Mouse (Mus musculus): ENCODE results near the gene Sertad3. TPM values are rescaled to one million over a fixed set of nuclear protein-coding genes. Genes with fewer than 3 reads are reported as not detected.

Sertad3 gene
- polyA plus RNA-seq, 1 experiment: 9.9 TPM

DNA sequence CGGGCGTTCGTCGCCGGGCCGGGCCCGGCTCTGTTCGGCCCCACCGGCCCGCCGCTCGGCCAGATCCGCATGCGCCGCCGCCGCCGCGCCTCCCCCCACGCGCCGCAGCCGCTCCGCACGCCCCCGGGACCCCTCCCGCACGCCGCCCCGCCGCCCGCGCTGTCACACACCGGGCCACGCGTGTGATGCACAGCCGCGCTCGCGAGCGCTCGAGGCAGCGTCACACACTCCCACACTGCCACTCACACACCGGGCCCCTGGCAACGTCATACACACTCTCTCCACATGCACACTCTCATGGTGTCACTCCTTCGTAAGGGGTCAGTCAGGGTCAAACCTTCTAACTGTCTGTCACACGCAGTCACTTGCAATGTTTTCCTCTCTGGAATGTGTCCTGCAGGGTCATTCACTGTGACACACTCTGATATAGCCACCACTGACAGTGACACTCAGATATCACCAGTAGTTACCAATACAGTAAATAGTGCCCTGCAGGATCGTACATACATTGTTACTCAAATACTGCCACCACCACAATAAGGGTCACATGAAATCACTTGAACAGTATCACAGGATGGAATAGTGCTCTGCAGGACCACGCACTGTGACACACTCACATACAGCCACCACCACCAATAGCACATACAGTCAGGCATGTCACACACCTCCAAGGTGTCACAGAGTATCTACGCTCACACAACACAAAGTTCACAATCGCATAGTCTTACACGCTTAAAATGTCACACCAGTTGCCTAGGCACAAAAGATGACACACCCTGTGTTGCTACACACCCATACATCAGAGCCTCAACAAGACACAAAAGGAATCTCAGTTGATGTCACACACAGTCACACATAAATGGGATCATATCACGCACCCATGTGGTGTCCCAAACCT lies 26.8 kb upstream of the Sertad3 start:
- H3K4me3 ChIP-seq (replicated peaks): peak overlapping the region; percentile 70
- H3K4me1 ChIP-seq (ENCODE audit: control insufficient read depth): peaks cover 43% of the 10 kb centered on the region
- H3K27me3 ChIP-seq (ENCODE audit: control insufficient read depth): peaks cover 53% of the 10 kb centered on the region
- H3K9me3 ChIP-seq (ENCODE audit: control insufficient read depth, low read length): peaks cover 12% of the 10 kb centered on the region; the same call in 1 of the 2 replicates
- H3K36me3 ChIP-seq (ENCODE audit: control insufficient read depth): peaks cover 32% of the 10 kb centered on the region
- TF ChIP-seq GATA1 (IDR thresholded peaks at IDR 0.05; ENCODE audit: low read length) (no peak), TAL1 (IDR thresholded peaks at IDR 0.05; ENCODE audit: low read length) (no peak)

DNA sequence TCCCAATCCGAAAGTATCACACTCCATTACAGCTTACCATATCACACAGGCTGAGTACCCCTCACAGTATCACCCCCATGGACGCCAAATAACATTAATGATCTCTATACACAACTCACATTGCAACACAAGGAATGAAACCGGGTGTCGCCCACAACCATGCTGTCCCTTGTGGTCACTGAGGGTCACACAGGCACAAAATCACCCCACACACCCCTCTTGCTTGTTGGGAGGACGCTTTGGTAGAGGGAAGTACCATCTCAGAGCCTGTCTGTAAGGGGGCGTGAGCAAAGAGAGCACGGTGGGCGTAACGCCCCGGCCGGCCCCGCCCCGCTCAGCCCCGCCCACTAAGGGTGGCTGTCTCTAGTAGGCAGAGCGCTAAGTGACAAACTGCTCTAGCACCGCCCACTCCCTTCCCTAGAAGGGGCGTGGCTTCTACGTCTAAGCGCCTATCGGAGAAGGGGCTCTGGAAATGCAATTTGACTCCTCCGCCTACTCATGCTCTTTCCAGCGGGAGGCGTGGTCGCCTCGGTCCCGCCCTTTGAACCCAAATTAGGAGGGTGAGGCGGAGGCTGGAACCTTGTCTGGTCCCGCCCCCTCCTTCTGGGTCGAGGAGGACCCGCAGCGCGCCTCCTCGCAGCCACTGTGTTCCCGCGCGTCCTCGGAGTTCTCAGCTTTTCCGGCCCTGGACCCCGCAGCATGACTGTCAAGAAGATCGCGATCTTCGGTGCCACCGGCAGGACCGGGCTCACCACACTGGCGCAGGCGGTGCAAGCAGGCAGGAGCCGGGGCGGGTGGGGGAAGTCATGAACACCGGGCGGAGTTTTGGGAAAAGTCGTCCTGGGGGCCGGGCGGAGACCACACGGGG lies 25.9 kb upstream of the Sertad3 start, which contains the start of the genes Sptbn4 and Blvrb:
Gene Sptbn4 (minus strand): TSS at position 268 of the 868 bp plus-strand sequence.
Gene Blvrb (plus strand): TSS at position 560 of the 868 bp plus-strand sequence.
- peaks cover 41% of the 10 kb centered on the region for H3K36me3 ChIP-seq (ENCODE audit: control insufficient read depth)
- peak within 1 kb of the TSS; percentile 70 for H3K4me3 ChIP-seq (replicated peaks)
- peaks cover 47% of the 10 kb centered on the region for H3K27me3 ChIP-seq (ENCODE audit: control insufficient read depth)
- peaks cover 52% of the 10 kb centered on the region for H3K4me1 ChIP-seq (ENCODE audit: control insufficient read depth)
- peaks cover 12% of the 10 kb centered on the region; the same call in 1 of the 2 replicates for H3K9me3 ChIP-seq (ENCODE audit: control insufficient read depth, low read length)
- TF ChIP-seq TAL1 (IDR thresholded peaks at IDR 0.05; ENCODE audit: low read length) (no peak), GATA1 (IDR thresholded peaks at IDR 0.05; ENCODE audit: low read length) (no peak)

DNA sequence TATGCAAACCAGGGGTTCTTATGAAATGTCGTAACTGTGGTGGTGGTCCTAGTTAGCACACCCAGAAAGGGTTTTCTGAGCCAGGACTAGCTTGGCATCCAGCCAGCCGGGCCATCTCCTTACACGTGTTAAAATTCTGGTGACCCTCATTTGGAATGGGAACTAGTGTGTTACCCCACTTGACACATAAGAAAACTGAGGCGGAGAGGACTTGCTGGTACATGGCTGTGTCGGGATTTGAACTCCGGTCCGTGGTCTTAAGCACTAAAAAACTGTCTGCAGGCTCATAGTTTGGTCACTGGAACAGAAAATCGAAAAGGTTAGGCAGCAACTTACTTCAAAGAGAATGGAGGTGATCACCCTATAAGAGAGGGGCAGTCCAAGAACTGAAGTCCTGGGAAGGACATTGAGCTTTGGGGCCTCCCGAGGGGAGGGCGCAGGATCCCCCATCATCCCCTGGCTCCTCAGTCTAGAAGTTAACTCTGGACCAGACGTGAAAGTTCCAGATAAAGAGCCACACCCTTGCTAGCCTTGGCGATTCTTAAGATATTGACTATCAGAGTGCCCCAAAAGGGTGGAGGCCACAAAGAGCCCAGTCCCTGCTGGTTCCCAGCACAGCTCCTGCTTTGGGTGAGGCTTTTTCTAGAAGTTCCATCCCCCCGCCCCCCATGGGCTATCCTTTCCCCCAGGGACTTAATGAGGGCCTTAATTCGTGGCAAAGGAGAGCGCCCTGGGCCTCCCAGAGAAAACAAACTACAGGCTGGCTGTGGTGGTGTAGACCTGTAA lies 25.0 kb upstream of the Sertad3 start:
- Histone ChIP-seq H3K4me3 (replicated peaks) (peak overlapping the region; percentile 70), H3K27me3 (ENCODE audit: control insufficient read depth) (peaks cover 39% of the 10 kb centered on the region), H3K36me3 (ENCODE audit: control insufficient read depth) (peaks cover 51% of the 10 kb centered on the region), H3K9me3 (ENCODE audit: control insufficient read depth, low read length) (peaks cover 12% of the 10 kb centered on the region; the same call in 1 of the 2 replicates), H3K4me1 (ENCODE audit: control insufficient read depth) (peaks cover 60% of the 10 kb centered on the region)
- TF ChIP-seq GATA1 (IDR thresholded peaks at IDR 0.05; ENCODE audit: low read length) (peak; percentile 61), TAL1 (IDR thresholded peaks at IDR 0.05; ENCODE audit: low read length) (peak; percentile 52; the same call in 2 of the 3 replicates)

DNA sequence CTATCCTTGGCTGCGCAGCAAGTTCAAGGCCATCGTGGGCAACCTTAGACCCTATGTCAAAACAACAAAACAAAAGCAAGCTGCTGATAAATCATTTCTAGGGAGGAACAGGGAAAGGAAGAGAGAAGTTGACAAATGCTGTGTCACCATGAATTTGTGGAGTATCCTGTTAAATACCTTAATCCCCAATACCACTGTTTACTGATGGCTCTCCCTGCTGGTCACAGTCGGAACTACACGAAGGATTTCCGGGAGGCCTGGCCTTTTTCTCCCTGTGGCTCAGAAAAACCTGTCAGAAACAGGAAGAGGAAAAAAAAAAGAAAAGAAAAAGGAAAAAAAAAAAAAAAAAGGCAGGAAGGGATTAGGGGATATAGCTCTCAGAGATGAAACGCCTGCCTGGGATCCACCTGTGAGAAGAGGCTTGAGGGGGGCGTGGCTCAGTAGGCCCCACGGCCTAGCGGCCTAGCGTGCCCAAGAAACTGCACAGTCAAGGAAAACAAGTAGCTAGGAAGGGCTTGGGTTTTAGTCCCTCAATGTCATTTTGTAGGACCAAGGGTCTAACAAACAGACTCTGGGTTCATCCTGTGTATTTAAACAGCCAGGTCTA lies 24.2 kb upstream of the Sertad3 start:
- Histone ChIP-seq H3K27me3 (ENCODE audit: control insufficient read depth) (peaks cover 31% of the 10 kb centered on the region), H3K4me3 (replicated peaks) (peak overlapping the region; percentile 70), H3K9me3 (ENCODE audit: control insufficient read depth, low read length) (peaks cover 12% of the 10 kb centered on the region; the same call in 1 of the 2 replicates), H3K36me3 (ENCODE audit: control insufficient read depth) (peaks cover 58% of the 10 kb centered on the region), H3K4me1 (ENCODE audit: control insufficient read depth) (peaks cover 67% of the 10 kb centered on the region)
- TF ChIP-seq GATA1 (IDR thresholded peaks at IDR 0.05; ENCODE audit: low read length) (no peak), TAL1 (IDR thresholded peaks at IDR 0.05; ENCODE audit: low read length) (no peak)

DNA sequence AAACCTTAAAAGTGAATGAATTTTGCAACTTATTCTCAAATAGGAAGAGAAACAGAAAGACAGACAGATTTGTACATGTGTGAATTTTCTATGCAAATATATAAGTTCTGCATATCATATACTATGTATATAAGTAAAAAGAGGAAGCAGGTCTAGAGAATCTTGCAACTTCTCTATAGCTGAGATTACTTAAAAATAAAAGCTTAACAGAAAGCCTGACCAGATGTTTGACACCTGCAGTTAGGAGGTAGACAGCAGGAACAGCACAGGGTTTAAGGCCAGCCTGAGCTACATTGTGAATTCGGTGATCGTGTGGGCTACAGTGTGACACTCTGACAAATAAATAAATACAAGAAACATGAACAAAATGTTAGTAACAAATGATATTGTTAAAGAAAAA lies 22.2 kb upstream of the Sertad3 start:
- Histone ChIP-seq H3K4me1 (ENCODE audit: control insufficient read depth) (peaks cover 81% of the 10 kb centered on the region), H3K36me3 (ENCODE audit: control insufficient read depth) (peaks cover 78% of the 10 kb centered on the region), H3K27me3 (ENCODE audit: control insufficient read depth) (peaks cover 11% of the 10 kb centered on the region), H3K9me3 (ENCODE audit: control insufficient read depth, low read length) (peaks cover 2% of the 10 kb centered on the region; the same call in 1 of the 2 replicates), H3K4me3 (replicated peaks) (peak overlapping the region; percentile 70)
- no peak for TF ChIP-seq TAL1 (IDR thresholded peaks at IDR 0.05; ENCODE audit: low read length)
- no peak for TF ChIP-seq GATA1 (IDR thresholded peaks at IDR 0.05; ENCODE audit: low read length)

DNA sequence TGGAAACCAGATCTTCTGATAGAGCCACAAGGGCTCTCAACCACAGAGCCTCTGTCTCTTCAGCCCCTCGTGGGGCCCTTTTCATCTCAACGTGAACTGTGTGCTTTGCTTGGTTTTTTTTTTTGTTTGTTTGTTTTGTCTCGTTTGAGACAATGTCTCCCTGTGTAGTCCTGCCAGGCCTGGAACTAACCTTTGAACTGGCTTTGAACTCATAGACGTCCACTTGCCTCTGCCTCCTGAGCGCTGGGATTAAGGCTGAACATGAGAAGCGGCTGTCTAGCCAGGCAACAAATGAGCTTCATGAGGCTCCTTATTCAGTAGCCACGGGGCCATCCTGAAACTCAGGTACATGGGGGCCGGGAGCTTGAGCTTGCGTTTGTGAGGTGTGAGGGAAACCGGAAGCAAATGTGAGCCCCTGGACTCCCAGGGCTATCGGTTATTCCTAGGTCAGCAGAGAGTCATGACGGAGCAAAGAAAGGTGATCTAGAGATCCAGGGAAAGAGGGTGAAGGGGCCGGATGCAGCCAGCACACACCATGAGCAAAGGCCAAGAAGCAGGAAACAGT lies 21.3 kb upstream of the Sertad3 start:
- H3K27me3 ChIP-seq (ENCODE audit: control insufficient read depth): peaks cover 2% of the 10 kb centered on the region
- H3K36me3 ChIP-seq (ENCODE audit: control insufficient read depth): peaks cover 87% of the 10 kb centered on the region
- no peaks in the 10 kb centered on the region for H3K9me3 ChIP-seq (ENCODE audit: control insufficient read depth, low read length)
- H3K4me3 ChIP-seq (replicated peaks): peak overlapping the region; percentile 70
- H3K4me1 ChIP-seq (ENCODE audit: control insufficient read depth): peaks cover 80% of the 10 kb centered on the region
- TF ChIP-seq GATA1 (IDR thresholded peaks at IDR 0.05; ENCODE audit: low read length): no peak
- TF ChIP-seq TAL1 (IDR thresholded peaks at IDR 0.05; ENCODE audit: low read length): no peak

DNA sequence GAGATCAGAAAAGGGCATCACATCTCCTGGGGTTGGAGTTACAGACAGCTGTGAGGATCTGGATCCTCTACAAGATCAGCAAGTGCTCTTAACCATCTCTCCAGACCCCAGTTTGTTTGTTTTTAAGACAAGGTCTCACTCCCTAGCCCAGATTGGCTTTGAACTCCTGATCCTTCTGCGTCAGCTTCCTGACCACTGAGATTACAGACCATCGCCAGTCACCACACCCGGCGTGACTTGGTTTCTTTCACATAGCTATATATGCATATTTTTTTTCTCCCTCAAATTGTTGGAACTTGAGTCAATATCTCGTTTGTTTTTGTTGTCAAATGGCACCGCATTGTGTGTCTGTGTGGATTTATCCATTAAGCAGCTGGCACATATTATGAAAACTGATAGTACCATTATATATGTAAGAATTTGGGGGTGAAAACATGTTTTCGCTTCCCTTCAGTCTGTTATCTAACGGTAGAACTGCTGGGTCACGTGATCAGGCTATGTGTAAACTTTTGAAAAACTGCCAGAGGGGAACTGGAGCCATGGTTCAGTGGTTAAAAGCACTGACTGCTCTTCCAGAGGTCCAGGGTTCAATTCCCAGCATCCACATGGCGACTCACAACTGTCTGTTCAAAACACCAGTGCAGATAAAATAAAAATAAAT lies 19.0 kb upstream of the Sertad3 start:
- no peaks in the 10 kb centered on the region for H3K9me3 ChIP-seq (ENCODE audit: control insufficient read depth, low read length)
- H3K4me3 ChIP-seq (replicated peaks): peak overlapping the region; percentile 42
- peaks cover 97% of the 10 kb centered on the region for H3K4me1 ChIP-seq (ENCODE audit: control insufficient read depth)
- peaks cover 100% of the 10 kb centered on the region for H3K36me3 ChIP-seq (ENCODE audit: control insufficient read depth)
- no peak for TF ChIP-seq TAL1 (IDR thresholded peaks at IDR 0.05; ENCODE audit: low read length)
- H3K27me3 ChIP-seq (ENCODE audit: control insufficient read depth): no peaks in the 10 kb centered on the region

Data from erythroblast, embryonic 14.5 days (primary cell).